Mouse (Mus musculus) midbrain, embryonic 13.5 days (tissue): ENCODE measurements around the gene Rftn1. TPM values are rescaled to one million over a fixed set of nuclear protein-coding genes. Genes with fewer than 3 reads are reported as not detected.

ENCODE experiments used
- ATAC-seq: fragments of 200-750 bp; cut with Nextera tagmentation; 2 replicates; pipeline ENCODE4 v1.8.0; 2017; ENCODE audit warnings: mild to moderate bottlenecking, moderate TSS enrichment, moderate library complexity
- H3K27ac ChIP-seq: fragments of 300-500 bp; sonication (generic); 2 replicates; pipeline ENCODE4 v1.5.1; 2015; ENCODE audit warnings: inconsistent platforms, mild to moderate bottlenecking, moderate library complexity
- H3K27me3 ChIP-seq: fragments of 300-500 bp; sonication (generic); 2 replicates; pipeline ENCODE4 v1.6.1; 2015; ENCODE audit warnings: mild to moderate bottlenecking, inconsistent platforms
- H3K36me3 ChIP-seq: fragments of 300-500 bp; sonication (generic); 2 replicates; pipeline ENCODE4 v1.6.1; 2015; ENCODE audit warnings: mild to moderate bottlenecking, inconsistent platforms
- H3K4me1 ChIP-seq: fragments of 300-500 bp; sonication (generic); replicated peaks from 2 replicates; pipeline ENCODE4 v1.6.1; 2015; ENCODE audit warnings: inconsistent platforms
- H3K4me2 ChIP-seq: fragments of 300-500 bp; sonication (generic); replicated peaks from 2 replicates; pipeline ENCODE4 v1.6.1; 2015; ENCODE audit warnings: moderate library complexity, mild to moderate bottlenecking, inconsistent platforms
- H3K4me3 ChIP-seq: fragments of 300-500 bp; sonication (generic); replicated peaks from 2 replicates; pipeline ENCODE4 v1.5.1; 2015; ENCODE audit warnings: mild to moderate bottlenecking, inconsistent platforms
- H3K9ac ChIP-seq: fragments of 300-500 bp; sonication (generic); replicated peaks from 2 replicates; pipeline ENCODE4 v1.6.1; 2015; ENCODE audit warnings: mild to moderate bottlenecking, inconsistent platforms
- H3K9me3 ChIP-seq: fragments of 300-500 bp; sonication (generic); 2 replicates; pipeline ENCODE4 v1.6.1; 2016; ENCODE audit warnings: mild to moderate bottlenecking, inconsistent platforms
- WGBS: fragments of 180-500 bp; shearing (Covaris S2); methylation state at CpG from one replicate; pipeline ENCODE4 v1.1.7; 2015; 5-methylcytosine and 5-hydroxymethylcytosine counted together
- polyA plus RNA-seq: library from polyadenylated mRNA; unstranded; fragments of >200 nt; fragmentation: Nextera tagmentation; extraction: Ambion mirVana; gene quantifications from 2 replicates; pipeline ENCODE4 v1.2.1, GENCODE M21; 2015

The Rftn1 gene
- polyA plus RNA-seq, 1 experiment from 2014 or later, result 10.9 TPM

- H3K4me2 ChIP-seq, result no peak overlapping the region
- no peaks in the 10 kb centered on the region for H3K9me3 ChIP-seq
- ATAC-seq, result no peak
- H3K27me3 ChIP-seq, result no peaks in the 10 kb centered on the region
- H3K27ac ChIP-seq, result no peak overlapping the region
- H3K4me3 ChIP-seq, result no peak overlapping the region
- H3K4me1 ChIP-seq, result peaks cover 22% of the 10 kb centered on the region
- whole genome bisulfite sequencing, result 66% methylated on average over 4 of the region's 4 CpGs
- no peaks in the 10 kb centered on the region for H3K36me3 ChIP-seq
- no peak overlapping the region for H3K9ac ChIP-seq
Measured at GRCm38 (mm10) chr17:50183300-50183699, 7.2 kb downstream of the Rftn1 start.

DNA sequence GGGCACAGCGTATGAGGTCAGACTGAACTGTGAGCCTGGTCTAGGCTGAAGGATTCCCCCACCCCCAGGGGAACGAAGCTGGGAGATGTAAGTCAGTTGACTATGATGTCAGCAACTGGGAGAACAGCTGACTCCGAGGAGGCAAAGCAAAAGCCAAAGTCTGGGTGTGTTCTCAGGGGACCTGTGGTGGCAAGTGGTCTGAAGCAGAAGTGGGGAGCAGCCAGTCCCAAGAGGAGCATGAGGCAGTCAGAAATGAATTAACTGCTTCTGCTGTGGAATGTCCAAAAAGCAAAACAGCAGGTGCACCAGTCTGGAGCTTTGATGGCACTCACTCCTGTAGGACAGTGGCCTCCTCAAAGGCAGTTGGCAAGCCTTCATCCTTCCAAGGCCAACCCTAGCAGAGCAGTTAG, 7.9 kb downstream of the Rftn1 start:
- WGBS, result 81% methylated on average over 3 of the region's 3 CpGs
- ATAC-seq, result no peak
- Histone ChIP-seq H3K9me3 (no peaks in the 10 kb centered on the region), H3K4me2 (no peak overlapping the region), H3K4me1 (peaks cover 22% of the 10 kb centered on the region), H3K36me3 (no peaks in the 10 kb centered on the region), H3K27me3 (no peaks in the 10 kb centered on the region), H3K4me3 (no peak overlapping the region), H3K27ac (no peak overlapping the region), H3K9ac (no peak overlapping the region)

DNA sequence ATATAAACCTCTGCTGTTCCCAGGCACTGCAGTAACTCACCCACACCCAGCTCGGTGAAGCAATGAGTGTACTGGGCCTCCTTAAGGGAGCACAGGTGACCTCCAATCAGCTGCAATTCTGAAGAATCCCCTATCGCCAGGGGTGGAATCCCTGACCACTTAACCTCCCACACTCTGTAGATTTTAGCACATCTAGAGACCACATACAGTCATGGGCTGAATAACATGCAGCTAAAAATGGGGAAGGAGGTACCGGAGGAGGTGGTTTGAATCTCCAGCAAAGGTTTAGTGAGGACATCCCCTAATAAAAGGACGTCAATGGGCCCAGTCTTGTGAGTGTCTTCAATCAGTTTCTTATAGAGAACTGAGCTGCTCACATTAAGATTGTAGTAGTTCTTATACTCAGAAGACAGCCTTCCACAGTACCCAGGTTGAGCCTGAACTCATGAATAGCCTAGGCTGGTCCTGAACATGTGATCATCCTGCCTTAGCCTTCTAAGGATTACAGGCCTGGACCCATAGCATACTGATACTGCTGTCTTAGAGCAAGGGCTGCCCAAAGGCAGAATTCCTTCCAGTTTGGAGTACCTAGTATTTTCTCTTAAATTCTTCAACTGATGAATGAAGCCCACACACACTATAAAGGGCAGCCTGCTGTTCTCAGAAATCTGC, 9.4 kb downstream of the Rftn1 start:
- ATAC-seq, result no peak
- no peaks in the 10 kb centered on the region for H3K9me3 ChIP-seq
- H3K27ac ChIP-seq, result no peak overlapping the region
- 91% methylated on average over 4 of the region's 4 CpGs for WGBS
- no peak overlapping the region for H3K4me3 ChIP-seq
- H3K4me2 ChIP-seq, result no peak overlapping the region
- peaks cover 22% of the 10 kb centered on the region for H3K4me1 ChIP-seq
- H3K27me3 ChIP-seq, result no peaks in the 10 kb centered on the region
- no peaks in the 10 kb centered on the region for H3K36me3 ChIP-seq
- no peak overlapping the region for H3K9ac ChIP-seq

GRCm38 (mm10) chr17:50173776-50174175, 16.7 kb downstream of the Rftn1 start:
- Histone ChIP-seq H3K9me3 (no peaks in the 10 kb centered on the region), H3K36me3 (no peaks in the 10 kb centered on the region), H3K27ac (no peak overlapping the region), H3K4me3 (no peak overlapping the region), H3K9ac (no peak overlapping the region), H3K4me1 (no peaks in the 10 kb centered on the region; the same call in 1 of the 2 replicates), H3K4me2 (no peak overlapping the region), H3K27me3 (no peaks in the 10 kb centered on the region)
- WGBS, result 98% methylated on average over 3 of the region's 3 CpGs
- ATAC-seq, result no peak

DNA sequence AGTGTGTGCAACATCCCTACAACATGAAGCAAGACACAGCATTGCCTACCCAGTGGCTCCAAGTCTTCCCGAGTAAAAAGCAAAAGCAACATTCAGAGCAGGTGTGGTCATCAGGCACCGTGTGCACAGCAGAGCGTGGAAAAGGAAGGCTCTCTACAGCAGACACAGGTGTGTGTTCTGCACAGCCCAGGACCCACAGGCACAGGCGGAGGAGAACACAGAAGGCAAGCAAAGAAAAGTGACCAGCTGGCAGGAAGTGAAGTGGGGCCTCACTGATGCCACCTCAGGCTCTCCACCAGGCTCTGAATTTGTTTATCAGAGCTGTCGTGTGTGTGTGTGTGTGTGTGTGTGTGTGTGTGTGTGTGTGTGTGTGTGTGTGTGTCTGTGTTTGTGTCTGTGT, 17.1 kb downstream of the Rftn1 start:
- no peaks in the 10 kb centered on the region for H3K9me3 ChIP-seq
- H3K4me1 ChIP-seq, result no peaks in the 10 kb centered on the region; the same call in 1 of the 2 replicates
- H3K27me3 ChIP-seq, result no peaks in the 10 kb centered on the region
- ATAC-seq, result no peak; the same call in 1 of the 2 replicates
- no peaks in the 10 kb centered on the region for H3K36me3 ChIP-seq
- H3K4me3 ChIP-seq, result no peak overlapping the region
- H3K27ac ChIP-seq, result no peak overlapping the region
- WGBS, result 94% methylated on average over 5 of the region's 5 CpGs
- no peak overlapping the region for H3K4me2 ChIP-seq
- no peak overlapping the region for H3K9ac ChIP-seq

GRCm38 (mm10) chr17:50172795-50173194, 17.7 kb downstream of the Rftn1 start:
- Histone ChIP-seq H3K4me1 (no peaks in the 10 kb centered on the region; the same call in 1 of the 2 replicates), H3K36me3 (no peaks in the 10 kb centered on the region), H3K4me3 (no peak overlapping the region), H3K4me2 (no peak overlapping the region), H3K9me3 (no peaks in the 10 kb centered on the region), H3K9ac (no peak overlapping the region), H3K27me3 (no peaks in the 10 kb centered on the region), H3K27ac (no peak overlapping the region)
- ATAC-seq, result no peak
- WGBS, result 92% methylated on average over 5 of the region's 6 CpGs

DNA sequence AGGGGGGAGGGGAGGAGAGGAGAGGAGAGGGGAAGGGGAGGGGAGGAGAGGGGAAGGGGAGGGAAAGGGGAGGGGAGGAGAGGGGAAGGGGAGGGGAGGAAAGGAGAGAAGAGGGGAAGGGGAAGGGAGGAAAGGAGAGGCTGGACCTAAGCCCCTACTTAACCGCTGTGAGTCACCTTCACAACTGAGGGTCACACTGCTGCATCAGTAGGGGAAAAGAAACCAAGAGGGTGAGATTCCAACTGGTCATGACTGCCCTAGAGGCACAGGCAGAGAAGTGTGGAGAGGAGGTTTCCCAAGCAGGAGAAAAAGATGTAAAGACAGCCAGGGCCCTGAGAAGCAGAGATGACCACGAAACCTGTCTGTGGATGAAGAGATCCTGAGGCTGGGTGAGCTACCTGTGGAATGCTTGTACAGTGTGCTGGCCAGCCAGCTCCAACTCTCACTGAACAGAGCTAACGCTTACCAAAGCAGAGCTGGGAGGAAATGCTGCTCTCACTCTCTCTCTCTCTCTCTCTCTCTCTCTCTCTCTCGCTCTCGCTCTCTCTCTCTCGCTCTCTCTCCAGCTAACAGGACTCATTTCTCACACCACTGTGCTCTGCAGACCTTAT, 19.4 kb downstream of the Rftn1 start:
- no peaks in the 10 kb centered on the region for H3K27me3 ChIP-seq
- H3K4me2 ChIP-seq, result no peak overlapping the region
- H3K27ac ChIP-seq, result no peak overlapping the region
- no peak overlapping the region for H3K4me3 ChIP-seq
- no peak for ATAC-seq
- H3K9me3 ChIP-seq, result no peaks in the 10 kb centered on the region
- H3K4me1 ChIP-seq, result no peaks in the 10 kb centered on the region; the same call in 1 of the 2 replicates
- no peaks in the 10 kb centered on the region for H3K36me3 ChIP-seq
- H3K9ac ChIP-seq, result no peak overlapping the region
- WGBS, result 64% methylated on average over 4 of the region's 6 CpGs

DNA sequence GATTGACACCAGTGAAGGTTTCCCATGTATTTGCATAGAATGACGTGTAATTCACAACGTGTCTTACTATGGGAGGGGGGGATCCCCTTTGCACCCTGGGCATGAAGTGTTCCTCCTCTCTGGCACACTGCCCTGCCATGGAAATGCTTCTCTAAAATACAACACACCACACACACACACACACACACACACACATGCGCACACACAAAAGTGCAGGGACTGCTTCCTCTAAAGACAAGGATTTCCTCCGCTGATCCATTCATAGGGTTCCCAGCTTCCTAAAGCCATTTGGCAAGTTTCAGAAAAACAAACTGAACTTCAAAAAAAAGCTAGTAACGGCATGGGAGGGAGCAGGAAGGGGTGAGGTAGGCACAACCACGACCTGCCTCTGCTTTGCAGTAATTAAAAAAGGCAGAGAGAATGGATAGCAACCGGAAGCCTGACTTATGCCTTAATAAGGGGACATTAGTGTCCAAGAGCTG, 20.5 kb downstream of the Rftn1 start:
- no peak overlapping the region for H3K27ac ChIP-seq
- WGBS, result 68% methylated on average over 7 of the region's 7 CpGs

GRCm38 (mm10) chr17:50160904-50161805, 29.3 kb downstream of the Rftn1 start:
- Histone ChIP-seq H3K4me2 (no peak overlapping the region), H3K9ac (no peak overlapping the region), H3K27ac (0 out of 2 replicates have a peak overlapping the region, but pooled peaks have one; percentile 15), H3K4me1 (peaks cover 7% of the 10 kb centered on the region; the same call in 1 of the 2 replicates), H3K4me3 (no peak overlapping the region), H3K27me3 (no peaks in the 10 kb centered on the region), H3K9me3 (peaks cover 7% of the 10 kb centered on the region; the same call in 1 of the 2 replicates), H3K36me3 (no peaks in the 10 kb centered on the region)
- 71% methylated on average over 20 of the region's 20 CpGs for WGBS
- 0 out of 2 replicates have a peak, but pooled peaks have one; percentile 53 for ATAC-seq

More for the DNA sequence above, 20.5 kb downstream of the Rftn1 start:
- no peaks in the 10 kb centered on the region for H3K36me3 ChIP-seq
- no peak for ATAC-seq
- H3K9me3 ChIP-seq, result no peaks in the 10 kb centered on the region
- no peak overlapping the region for H3K9ac ChIP-seq
- no peaks in the 10 kb centered on the region; the same call in 1 of the 2 replicates for H3K4me1 ChIP-seq
- no peaks in the 10 kb centered on the region for H3K27me3 ChIP-seq
- H3K4me2 ChIP-seq, result no peak overlapping the region
- no peak overlapping the region for H3K4me3 ChIP-seq

DNA sequence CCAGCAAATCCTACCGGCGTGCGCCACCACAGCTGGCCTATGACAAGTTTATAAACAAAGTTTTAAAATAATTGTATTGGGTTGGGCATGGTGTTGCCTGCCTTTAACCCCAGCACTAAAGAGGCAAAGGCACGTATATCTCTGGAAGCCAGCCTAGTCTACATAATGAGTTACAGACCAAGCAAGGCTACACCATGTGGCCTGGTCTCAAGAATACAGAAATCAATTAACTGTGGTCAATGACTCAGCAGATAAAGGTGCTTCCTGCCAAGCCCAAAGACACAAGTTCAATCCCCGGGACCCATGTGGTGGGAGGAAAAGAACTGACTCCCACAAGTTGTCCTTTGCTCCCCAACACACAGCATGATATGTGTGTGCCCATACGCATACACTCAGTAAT, 30.1 kb downstream of the Rftn1 start:
- Histone ChIP-seq H3K4me1 (peaks cover 7% of the 10 kb centered on the region; the same call in 1 of the 2 replicates), H3K27ac (no peak overlapping the region), H3K4me2 (no peak overlapping the region), H3K9me3 (peaks cover 7% of the 10 kb centered on the region; the same call in 1 of the 2 replicates), H3K9ac (no peak overlapping the region), H3K27me3 (no peaks in the 10 kb centered on the region), H3K36me3 (no peaks in the 10 kb centered on the region), H3K4me3 (no peak overlapping the region)
- 94% methylated on average over 6 of the region's 6 CpGs for WGBS
- ATAC-seq, result no peak

DNA sequence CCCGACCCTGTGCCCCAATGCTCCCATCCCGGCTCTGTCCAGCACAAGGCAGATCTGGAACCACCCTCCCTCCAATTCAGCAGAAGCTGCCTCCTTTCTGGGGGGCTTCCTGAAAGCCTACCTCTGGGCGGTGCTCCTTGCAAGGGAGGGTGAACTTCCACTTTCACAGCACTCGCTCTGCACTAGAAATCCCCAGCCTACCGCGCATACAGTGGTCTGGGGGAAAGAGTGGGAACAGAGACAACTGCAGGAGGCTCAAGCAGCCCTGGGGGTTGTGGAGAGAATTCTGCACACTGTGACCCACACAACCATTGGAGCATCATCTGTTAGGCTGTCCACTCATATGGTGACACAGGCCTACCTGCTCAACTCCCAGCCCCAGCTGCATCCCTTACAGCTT, 30.7 kb downstream of the Rftn1 start:
- H3K36me3 ChIP-seq, result no peaks in the 10 kb centered on the region
- no peak overlapping the region for H3K9ac ChIP-seq
- no peak overlapping the region for H3K27ac ChIP-seq
- H3K9me3 ChIP-seq, result peaks cover 7% of the 10 kb centered on the region; the same call in 1 of the 2 replicates
- no peak for ATAC-seq
- H3K4me3 ChIP-seq, result no peak overlapping the region
- H3K27me3 ChIP-seq, result no peaks in the 10 kb centered on the region
- no peak overlapping the region for H3K4me2 ChIP-seq
- peaks cover 7% of the 10 kb centered on the region; the same call in 1 of the 2 replicates for H3K4me1 ChIP-seq
- 91% methylated on average over 6 of the region's 6 CpGs for WGBS
